Mouse (Mus musculus): Measurements from ENCODE around the gene Panx2.

- TF ChIP-seq EP300 (IDR thresholded peaks at IDR 0.05; ENCODE audit: insufficient read depth, low read depth, low read length) (no peak), CTCF (IDR thresholded peaks at IDR 0.05; ENCODE audit: low read depth, low read length) (no peak)
Measured at GRCm38 (mm10) chr15:89084826-89085225, 25.3 kb downstream of the Panx2 start.

All from ES-Bruce4 (cell line).